Mouse (Mus musculus): Measurements from ENCODE around the gene Tex2. TPM values are rescaled to one million over a fixed set of nuclear protein-coding genes. Genes with fewer than 3 reads are reported as not detected.

Gene Tex2
- polyA plus RNA-seq, 1 experiment from 2014 or later = 7.4 TPM

DNA sequence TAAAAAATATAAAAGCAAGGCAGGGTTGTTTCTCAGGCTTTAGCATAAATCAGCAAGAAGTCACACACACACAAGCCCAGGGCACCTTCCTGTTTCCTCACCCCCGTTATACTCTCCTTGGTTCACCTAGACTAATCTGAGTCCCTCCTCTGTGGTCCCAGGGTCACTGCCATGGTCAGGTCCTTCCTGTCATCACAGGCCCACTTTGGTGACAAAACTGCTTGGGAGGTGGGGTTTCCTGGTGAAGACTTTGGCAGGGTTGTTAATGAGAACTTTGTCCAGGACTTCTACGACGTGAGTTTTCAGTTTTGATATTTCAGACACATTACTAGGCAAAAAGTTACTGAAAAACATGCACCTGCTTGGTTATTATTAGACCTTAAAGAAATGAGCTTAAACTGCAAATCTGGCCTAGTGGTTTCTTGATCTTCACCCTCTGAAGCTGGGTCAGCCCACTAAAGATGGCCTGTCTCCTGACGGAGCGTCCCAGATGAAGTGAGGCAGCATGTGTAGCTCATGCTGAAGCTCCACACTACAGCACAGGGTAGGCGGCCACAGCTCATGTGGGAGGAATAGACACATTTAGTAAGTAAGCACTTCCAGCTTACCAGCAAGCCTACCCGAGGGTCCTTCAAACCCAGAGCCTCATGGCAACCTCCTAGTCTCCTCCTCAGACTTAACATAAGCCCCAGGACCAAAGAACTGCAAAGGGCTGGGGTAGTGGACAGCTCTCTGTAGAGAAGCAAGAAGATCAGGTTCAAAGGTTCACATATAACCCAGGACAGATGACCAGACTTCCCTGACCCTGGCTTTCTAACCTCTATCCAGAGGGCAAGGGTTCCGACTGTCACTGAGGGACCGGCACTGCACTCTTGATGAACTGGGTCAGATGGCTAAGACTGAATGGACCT lies 133.3 kb downstream of the Tex2 start:
- Histone ChIP-seq H3K27ac (replicated peaks; ENCODE audit: low read depth, low read length) (no peak overlapping the region), H3K4me2 (ENCODE audit: low read depth, low read length) (no peak overlapping the region), H3K27me3 (ENCODE audit: control insufficient read depth, insufficient read depth, low read length) (no peaks in the 10 kb centered on the region), H3K9me3 (replicated peaks; ENCODE audit: control insufficient read depth, low read length) (no peaks in the 10 kb centered on the region), H3K4me3 (ENCODE audit: low read depth, low read length) (no peak overlapping the region), H3K4me1 (ENCODE audit: control insufficient read depth, insufficient read depth, low read length) (no peaks in the 10 kb centered on the region; the same call in 1 of the 2 replicates), H3K36me3 (replicated peaks; ENCODE audit: control insufficient read depth, insufficient read depth, low read depth, low read length) (no peaks in the 10 kb centered on the region), H3K9ac (replicated peaks; ENCODE audit: low read length) (no peak overlapping the region)
- DNase-seq (ENCODE audit: low spot score) = no peak
- WGBS = 76% methylated on average over 9 of the region's 9 CpGs
- ATAC-seq (replicated peaks; ENCODE audit: insufficient number of reproducible peaks, low FRiP score, low TSS enrichment, low read depth) = no peak

DNA sequence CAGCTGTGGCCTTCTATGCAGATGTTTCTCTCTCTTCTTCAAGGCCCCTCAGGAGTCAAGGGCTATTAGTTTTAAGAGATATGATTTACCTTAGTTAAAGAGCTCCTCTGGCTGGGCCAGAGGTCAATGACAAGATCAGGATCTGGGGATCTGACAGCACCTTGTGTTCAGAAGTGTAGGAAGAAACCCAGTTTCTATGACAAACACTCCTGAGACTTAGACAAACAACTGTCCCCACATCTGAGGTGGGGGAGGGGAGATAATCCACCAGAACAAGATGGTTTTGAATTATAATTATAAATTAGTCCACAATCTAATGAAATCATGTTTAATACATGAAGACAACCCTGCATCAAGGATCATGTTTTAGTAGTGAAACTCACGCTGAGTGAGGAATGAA lies 134.5 kb downstream of the Tex2 start:
- Histone ChIP-seq H3K4me2 (ENCODE audit: low read depth, low read length) (no peak overlapping the region), H3K27me3 (ENCODE audit: control insufficient read depth, insufficient read depth, low read length) (no peaks in the 10 kb centered on the region), H3K4me3 (ENCODE audit: low read depth, low read length) (no peak overlapping the region), H3K9ac (replicated peaks; ENCODE audit: low read length) (no peak overlapping the region), H3K27ac (replicated peaks; ENCODE audit: low read depth, low read length) (no peak overlapping the region), H3K4me1 (ENCODE audit: control insufficient read depth, insufficient read depth, low read length) (no peaks in the 10 kb centered on the region; the same call in 1 of the 2 replicates), H3K36me3 (replicated peaks; ENCODE audit: control insufficient read depth, insufficient read depth, low read depth, low read length) (no peaks in the 10 kb centered on the region), H3K9me3 (replicated peaks; ENCODE audit: control insufficient read depth, low read length) (no peaks in the 10 kb centered on the region)
- 46% methylated on average over 1 of the region's 1 CpGs for WGBS
- DNase-seq (ENCODE audit: low spot score) = no peak
- no peak for ATAC-seq (replicated peaks; ENCODE audit: insufficient number of reproducible peaks, low FRiP score, low TSS enrichment, low read depth)

DNA sequence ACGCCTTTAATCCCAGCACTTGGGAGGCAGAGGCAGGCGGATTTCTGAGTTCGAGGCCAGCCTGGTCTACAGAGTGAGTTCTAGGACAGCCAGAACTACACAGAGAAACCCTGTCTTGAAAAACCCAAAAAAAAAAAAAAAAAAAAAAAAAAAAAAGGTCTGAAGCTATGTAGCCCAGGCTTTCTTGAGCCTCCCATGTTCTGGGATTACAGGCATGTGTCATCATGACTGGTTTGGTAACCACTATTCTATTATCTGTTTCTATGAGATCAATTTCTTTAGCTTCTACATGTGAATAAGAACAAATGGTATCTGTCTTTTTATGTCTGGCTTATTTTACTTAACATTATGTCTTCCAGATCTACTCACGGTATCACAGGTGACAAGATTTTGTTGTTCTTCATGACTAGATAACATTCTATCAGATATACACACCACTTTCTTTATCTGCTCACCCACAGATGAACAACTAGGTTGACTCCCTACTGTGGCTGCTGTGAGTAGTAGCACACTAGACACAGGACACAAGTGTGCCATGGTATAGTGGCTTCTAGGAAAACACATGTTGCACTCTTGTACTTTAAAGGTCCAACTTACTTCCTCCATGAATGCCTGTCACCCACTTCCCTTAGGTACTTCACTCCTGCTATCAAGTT lies 135.6 kb downstream of the Tex2 start:
- Histone ChIP-seq H3K27ac (replicated peaks; ENCODE audit: low read depth, low read length) (no peak overlapping the region), H3K4me2 (ENCODE audit: low read depth, low read length) (no peak overlapping the region), H3K36me3 (replicated peaks; ENCODE audit: control insufficient read depth, insufficient read depth, low read depth, low read length) (no peaks in the 10 kb centered on the region), H3K27me3 (ENCODE audit: control insufficient read depth, insufficient read depth, low read length) (no peaks in the 10 kb centered on the region), H3K9me3 (replicated peaks; ENCODE audit: control insufficient read depth, low read length) (no peaks in the 10 kb centered on the region), H3K9ac (replicated peaks; ENCODE audit: low read length) (no peak overlapping the region), H3K4me1 (ENCODE audit: control insufficient read depth, insufficient read depth, low read length) (no peaks in the 10 kb centered on the region; the same call in 1 of the 2 replicates), H3K4me3 (ENCODE audit: low read depth, low read length) (no peak overlapping the region)
- WGBS = 89% methylated on average over 4 of the region's 4 CpGs
- ATAC-seq (replicated peaks; ENCODE audit: insufficient number of reproducible peaks, low FRiP score, low TSS enrichment, low read depth) = no peak
- no peak for DNase-seq (ENCODE audit: low spot score)

DNA sequence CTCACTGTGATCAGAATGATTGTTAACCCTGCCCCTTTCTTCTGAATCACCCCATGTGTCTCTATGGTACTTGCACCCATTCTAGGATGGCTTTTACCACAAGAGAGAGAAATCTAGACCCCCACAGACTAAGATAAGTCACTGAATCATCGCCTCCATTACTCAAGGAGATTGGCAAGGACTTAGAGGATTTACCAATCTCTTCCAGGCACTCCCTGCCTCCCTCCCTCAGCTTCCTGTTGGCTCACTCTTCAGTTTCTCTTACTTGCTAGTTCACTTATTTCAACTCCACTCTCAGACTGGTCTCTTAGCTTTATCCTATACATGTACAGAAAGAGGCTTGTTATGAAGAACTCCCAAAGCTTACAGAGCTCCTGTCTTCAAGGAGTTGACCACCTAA lies 137.9 kb downstream of the Tex2 start:
- H3K4me1 ChIP-seq (ENCODE audit: control insufficient read depth, insufficient read depth, low read length) = no peaks in the 10 kb centered on the region; the same call in 1 of the 2 replicates
- DNase-seq (ENCODE audit: low spot score) = no peak
- H3K9me3 ChIP-seq (replicated peaks; ENCODE audit: control insufficient read depth, low read length) = no peaks in the 10 kb centered on the region
- no peaks in the 10 kb centered on the region for H3K36me3 ChIP-seq (replicated peaks; ENCODE audit: control insufficient read depth, insufficient read depth, low read depth, low read length)
- no peak overlapping the region for H3K4me2 ChIP-seq (ENCODE audit: low read depth, low read length)
- H3K4me3 ChIP-seq (ENCODE audit: low read depth, low read length) = no peak overlapping the region
- WGBS = 88% methylated on average over 1 of the region's 1 CpGs
- no peak for ATAC-seq (replicated peaks; ENCODE audit: insufficient number of reproducible peaks, low FRiP score, low TSS enrichment, low read depth)
- no peak overlapping the region for H3K9ac ChIP-seq (replicated peaks; ENCODE audit: low read length)
- no peak overlapping the region for H3K27ac ChIP-seq (replicated peaks; ENCODE audit: low read depth, low read length)
- no peaks in the 10 kb centered on the region for H3K27me3 ChIP-seq (ENCODE audit: control insufficient read depth, insufficient read depth, low read length)

DNA sequence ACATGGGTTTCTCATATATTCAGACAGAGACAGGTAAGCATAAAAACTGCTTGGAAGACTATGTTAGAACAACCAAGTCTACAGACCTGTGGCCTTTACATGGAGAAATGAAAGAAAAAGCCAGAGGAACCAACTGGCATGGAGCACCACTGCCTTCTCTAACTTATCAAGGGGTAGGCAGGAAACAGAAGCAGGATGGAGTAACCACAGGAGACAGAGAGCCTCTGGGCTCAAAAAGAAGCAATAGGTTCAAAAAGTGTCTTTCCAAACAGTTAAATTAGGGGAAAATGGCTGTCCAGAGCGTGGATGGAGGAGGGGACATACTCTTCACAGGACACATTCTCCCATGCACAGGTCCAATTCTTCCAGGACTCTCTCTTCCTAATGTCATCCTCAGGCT lies 141.6 kb downstream of the Tex2 start:
- WGBS = 90% methylated on average over 1 of the region's 1 CpGs
- Histone ChIP-seq H3K9me3 (replicated peaks; ENCODE audit: control insufficient read depth, low read length) (no peaks in the 10 kb centered on the region), H3K4me2 (ENCODE audit: low read depth, low read length) (no peak overlapping the region), H3K36me3 (replicated peaks; ENCODE audit: control insufficient read depth, insufficient read depth, low read depth, low read length) (no peaks in the 10 kb centered on the region), H3K4me1 (ENCODE audit: control insufficient read depth, insufficient read depth, low read length) (no peaks in the 10 kb centered on the region), H3K9ac (replicated peaks; ENCODE audit: low read length) (no peak overlapping the region), H3K27me3 (ENCODE audit: control insufficient read depth, insufficient read depth, low read length) (no peaks in the 10 kb centered on the region), H3K4me3 (ENCODE audit: low read depth, low read length) (no peak overlapping the region), H3K27ac (replicated peaks; ENCODE audit: low read depth, low read length) (no peak overlapping the region)
- ATAC-seq (replicated peaks; ENCODE audit: insufficient number of reproducible peaks, low FRiP score, low TSS enrichment, low read depth) (no peak), DNase-seq (ENCODE audit: low spot score) (no peak)

DNA sequence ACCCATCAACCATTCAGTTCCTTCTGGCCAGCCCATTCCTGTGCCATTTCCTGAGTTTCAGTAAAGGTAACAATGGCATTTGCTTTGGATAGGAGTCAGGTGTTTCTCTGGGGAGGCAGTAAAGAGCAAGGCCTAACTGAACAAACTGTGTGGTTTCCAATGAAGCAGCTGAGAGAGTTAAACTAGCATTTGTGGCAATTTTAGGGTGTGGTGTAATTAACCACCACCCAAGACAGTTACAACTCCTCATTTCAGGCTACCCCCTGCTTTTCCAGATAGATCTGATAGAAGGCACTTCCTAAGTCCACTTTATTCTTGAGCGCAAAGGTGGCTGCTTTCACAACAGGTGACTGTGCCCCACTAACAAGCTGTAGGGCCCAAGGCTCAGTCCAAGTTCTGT lies 144.7 kb downstream of the Tex2 start:
- ATAC-seq (replicated peaks; ENCODE audit: insufficient number of reproducible peaks, low FRiP score, low TSS enrichment, low read depth) (no peak), DNase-seq (ENCODE audit: low spot score) (no peak)
- no peaks in the 10 kb centered on the region for H3K4me1 ChIP-seq (ENCODE audit: control insufficient read depth, insufficient read depth, low read length)
- H3K36me3 ChIP-seq (replicated peaks; ENCODE audit: control insufficient read depth, insufficient read depth, low read depth, low read length) = no peaks in the 10 kb centered on the region
- WGBS = 91% methylated on average over 1 of the region's 1 CpGs
- H3K4me3 ChIP-seq (ENCODE audit: low read depth, low read length) = no peak overlapping the region
- no peak overlapping the region for H3K4me2 ChIP-seq (ENCODE audit: low read depth, low read length)
- H3K27ac ChIP-seq (replicated peaks; ENCODE audit: low read depth, low read length) = no peak overlapping the region
- no peaks in the 10 kb centered on the region for H3K9me3 ChIP-seq (replicated peaks; ENCODE audit: control insufficient read depth, low read length)
- no peak overlapping the region for H3K9ac ChIP-seq (replicated peaks; ENCODE audit: low read length)
- no peaks in the 10 kb centered on the region for H3K27me3 ChIP-seq (ENCODE audit: control insufficient read depth, insufficient read depth, low read length)

DNA sequence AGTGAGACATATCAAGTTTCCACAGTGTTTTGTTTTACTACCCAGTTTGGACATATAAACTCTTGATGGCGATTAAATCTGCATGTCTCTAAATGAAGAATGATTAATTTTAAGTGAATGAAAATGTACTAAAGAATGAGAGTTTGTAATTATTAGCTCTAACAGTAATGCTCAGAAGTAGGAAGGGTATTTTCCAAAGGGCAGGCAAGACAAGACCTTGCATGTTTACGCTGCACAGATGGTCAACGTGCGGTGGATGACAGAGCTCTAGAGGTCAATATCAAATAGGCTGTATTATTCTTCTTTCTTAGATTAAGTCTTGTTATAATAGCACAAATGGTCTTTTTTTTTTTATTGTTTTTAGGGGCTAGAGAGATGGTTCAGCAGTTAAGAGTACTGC lies 147.3 kb downstream of the Tex2 start:
- Histone ChIP-seq H3K4me2 (ENCODE audit: low read depth, low read length) (no peak overlapping the region), H3K9me3 (replicated peaks; ENCODE audit: control insufficient read depth, low read length) (no peaks in the 10 kb centered on the region), H3K36me3 (replicated peaks; ENCODE audit: control insufficient read depth, insufficient read depth, low read depth, low read length) (no peaks in the 10 kb centered on the region), H3K4me1 (ENCODE audit: control insufficient read depth, insufficient read depth, low read length) (no peaks in the 10 kb centered on the region), H3K27ac (replicated peaks; ENCODE audit: low read depth, low read length) (no peak overlapping the region), H3K4me3 (ENCODE audit: low read depth, low read length) (no peak overlapping the region), H3K27me3 (ENCODE audit: control insufficient read depth, insufficient read depth, low read length) (no peaks in the 10 kb centered on the region), H3K9ac (replicated peaks; ENCODE audit: low read length) (no peak overlapping the region)
- ATAC-seq (replicated peaks; ENCODE audit: insufficient number of reproducible peaks, low FRiP score, low TSS enrichment, low read depth) = no peak
- WGBS = 83% methylated on average over 4 of the region's 4 CpGs
- no peak for DNase-seq (ENCODE audit: low spot score)

DNA sequence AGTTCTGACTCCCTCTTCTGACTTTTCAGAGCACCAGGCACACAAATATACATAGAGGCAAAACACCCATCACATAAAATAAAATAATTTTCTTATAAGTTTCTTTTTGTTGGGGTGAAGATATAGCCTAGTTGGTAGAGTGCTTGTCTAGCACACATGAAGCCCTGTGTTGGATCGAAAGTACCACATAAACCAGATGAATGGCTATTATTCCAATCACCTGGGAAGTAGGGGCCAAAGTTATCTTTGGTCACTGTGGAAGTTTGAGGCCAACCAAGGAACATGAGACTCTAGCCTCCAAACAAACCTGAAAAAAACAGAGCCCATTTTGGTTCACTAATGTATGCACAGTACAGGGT lies 147.7 kb downstream of the Tex2 start:
- Histone ChIP-seq H3K36me3 (replicated peaks; ENCODE audit: control insufficient read depth, insufficient read depth, low read depth, low read length) (no peaks in the 10 kb centered on the region), H3K4me2 (ENCODE audit: low read depth, low read length) (no peak overlapping the region), H3K27ac (replicated peaks; ENCODE audit: low read depth, low read length) (no peak overlapping the region), H3K9me3 (replicated peaks; ENCODE audit: control insufficient read depth, low read length) (no peaks in the 10 kb centered on the region), H3K27me3 (ENCODE audit: control insufficient read depth, insufficient read depth, low read length) (no peaks in the 10 kb centered on the region), H3K4me1 (ENCODE audit: control insufficient read depth, insufficient read depth, low read length) (no peaks in the 10 kb centered on the region), H3K9ac (replicated peaks; ENCODE audit: low read length) (no peak overlapping the region), H3K4me3 (ENCODE audit: low read depth, low read length) (no peak overlapping the region)
- WGBS = 92% methylated on average over 1 of the region's 1 CpGs
- no peak for ATAC-seq (replicated peaks; ENCODE audit: insufficient number of reproducible peaks, low FRiP score, low TSS enrichment, low read depth)
- no peak for DNase-seq (ENCODE audit: low spot score)
